Mouse (Mus musculus): ENCODE results near the gene Gm11634.
A peak's percentile ranks its signal among the peaks of the same experiment; 100 is the strongest.
"Not testable (repeated sequence)": the region's sequence is repeated elsewhere in the genome, so short reads cannot be mapped to it uniquely, and the experiment has no call there.

The Gm11634 gene

DNA sequence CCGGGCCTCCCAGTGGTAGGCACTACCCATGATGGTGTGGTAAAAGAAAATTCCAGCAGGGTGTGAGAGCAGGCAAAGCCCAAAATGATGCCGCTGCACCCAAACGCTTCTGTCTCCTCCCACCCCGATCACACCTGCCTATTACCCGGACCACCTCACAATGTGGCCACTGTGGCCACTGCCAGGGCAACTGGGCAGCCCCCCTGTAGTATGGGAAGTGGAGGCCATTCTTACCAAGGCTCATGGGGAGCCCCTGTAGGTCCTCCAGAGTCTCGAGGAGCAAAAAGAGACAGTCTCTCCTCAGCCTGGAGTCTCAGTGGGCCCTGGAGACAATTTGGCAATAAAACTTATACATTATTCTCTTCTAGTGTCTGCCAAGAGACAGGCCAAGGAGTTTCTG is at the start of gene Gm11634:
Gm11634 (minus strand) TSS at position 101 of the 400 bp plus-strand sequence.
- no peaks in the 10 kb centered on the region for H3K9me3 ChIP-seq (ENCODE audit: low read length)
- no peak for TF ChIP-seq NANOG (IDR thresholded peaks at IDR 0.05; ENCODE audit: borderline replicate concordance, low read length)
- no peak for TF ChIP-seq CTCF (conservative IDR thresholded peaks at IDR 0.05; ENCODE audit: low read length)
- TF ChIP-seq POU5F1 (IDR thresholded peaks at IDR 0.05; ENCODE audit: borderline replicate concordance, low read length), result no peak

DNA sequence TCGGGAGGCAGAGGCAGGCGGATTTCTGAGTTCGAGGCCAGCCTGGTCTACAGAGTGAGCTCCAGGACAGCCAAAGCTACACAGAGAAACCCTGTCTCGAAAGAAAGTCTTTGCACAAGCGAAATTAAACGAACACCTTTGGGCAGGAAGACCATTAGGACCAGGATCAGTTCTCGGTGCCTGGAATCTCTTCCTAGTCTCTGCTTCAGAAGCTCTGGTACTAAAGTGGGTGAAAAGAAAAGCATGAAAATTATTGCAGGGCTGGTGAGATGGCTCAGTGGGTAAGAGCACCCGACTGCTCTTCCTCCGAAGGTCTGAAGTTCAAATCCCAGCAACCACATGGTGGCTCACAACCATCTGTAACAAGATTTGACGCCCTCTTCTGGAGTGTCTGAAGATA is 48.0 kb upstream of the Gm11634 start:
- H3K4me1 ChIP-seq (replicated peaks; ENCODE audit: low read depth, low read length), result peaks cover 12% of the 10 kb centered on the region; the same call in 1 of the 2 replicates
- H3K27me3 ChIP-seq (ENCODE audit: insufficient read depth, low read length); H3K4me3 ChIP-seq (replicated peaks; ENCODE audit: low read length); H3K36me3 ChIP-seq (ENCODE audit: insufficient read depth, low read length): not testable (repeated sequence)
- H3K9me3 ChIP-seq (ENCODE audit: low read length), result peaks cover 25% of the 10 kb centered on the region

More for the DNA sequence above, at the start of gene Gm11634:
- Histone ChIP-seq H3K27me3 (ENCODE audit: insufficient read depth, low read length) (peaks cover 5% of the 10 kb centered on the region; the same call in 1 of the 2 replicates), H3K4me1 (replicated peaks; ENCODE audit: low read depth, low read length) (peaks cover 46% of the 10 kb centered on the region), H3K36me3 (ENCODE audit: insufficient read depth, low read length) (no peaks in the 10 kb centered on the region), H3K4me3 (replicated peaks; ENCODE audit: low read length) (peak within 1 kb of the TSS; percentile 69)

DNA sequence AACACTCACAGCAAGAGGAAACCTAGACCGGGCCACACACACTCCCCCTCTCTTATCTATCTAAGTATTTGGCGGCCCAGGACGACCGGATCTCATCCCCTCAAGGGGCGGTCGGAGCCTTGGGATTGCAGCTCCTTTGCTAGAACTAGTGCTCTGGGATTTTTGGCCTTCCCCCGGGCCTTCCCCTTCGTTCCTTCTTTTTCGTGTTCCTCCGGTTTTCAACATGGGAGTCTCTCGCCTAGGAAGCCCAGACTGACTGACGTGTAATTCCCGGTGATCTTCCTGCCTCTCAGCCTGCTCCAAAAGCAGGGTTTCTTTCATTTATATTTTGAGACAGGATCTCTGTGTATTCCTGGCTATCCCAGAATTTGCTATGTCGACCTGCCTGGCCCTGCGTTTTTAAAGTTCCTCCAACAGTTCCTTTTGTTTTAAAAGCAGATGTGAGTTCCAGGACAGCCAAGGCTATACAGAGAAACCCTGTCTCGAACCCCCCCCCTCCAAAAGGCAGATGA is 47.3 kb upstream of the Gm11634 start:
- Histone ChIP-seq H3K4me1 (replicated peaks; ENCODE audit: low read depth, low read length) (peaks cover 12% of the 10 kb centered on the region; the same call in 1 of the 2 replicates), H3K9me3 (ENCODE audit: low read length) (peaks cover 25% of the 10 kb centered on the region)
- not testable (repeated sequence) for H3K36me3 ChIP-seq (ENCODE audit: insufficient read depth, low read length); H3K27me3 ChIP-seq (ENCODE audit: insufficient read depth, low read length); H3K4me3 ChIP-seq (replicated peaks; ENCODE audit: low read length)

DNA sequence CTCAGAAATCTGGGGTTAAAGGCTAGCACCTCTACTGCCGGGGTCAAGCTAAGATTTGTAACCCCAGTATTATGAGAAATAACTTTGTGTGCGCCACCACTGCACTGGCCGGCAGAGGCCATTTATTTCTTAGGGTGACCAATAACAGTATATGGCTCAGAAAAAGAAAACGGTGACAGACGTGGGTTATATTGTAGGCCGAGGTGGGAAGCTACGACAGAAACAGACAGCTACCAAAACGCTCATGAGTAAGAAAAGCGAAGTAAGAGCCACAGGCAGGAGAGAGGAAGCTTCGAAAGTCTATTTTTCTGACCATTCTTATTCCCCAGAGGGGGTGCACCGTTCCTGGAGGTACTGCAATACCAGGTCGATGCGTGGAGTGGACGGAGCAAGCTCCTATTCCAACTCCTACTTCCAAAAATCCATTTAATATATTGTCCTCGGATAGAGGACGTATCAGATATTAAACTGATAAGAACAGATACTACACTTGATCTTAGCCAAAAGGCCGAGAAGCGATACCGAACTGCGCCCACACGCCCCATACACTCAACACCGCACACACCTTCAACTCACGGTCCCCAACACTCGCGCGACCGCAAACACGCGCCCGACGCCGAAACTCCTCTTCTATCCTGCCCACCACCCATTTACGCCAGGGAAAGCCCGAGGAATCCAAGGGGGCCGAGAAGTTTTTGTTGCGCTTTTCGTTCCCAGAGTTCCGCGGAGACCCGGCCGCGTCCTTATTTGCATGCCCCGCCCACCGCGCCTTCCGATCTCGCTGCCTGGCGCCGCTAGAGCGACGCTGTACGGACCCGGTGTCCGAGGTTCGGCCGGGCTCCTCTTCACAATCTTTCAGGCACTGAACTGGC is 46.6 kb upstream of the Gm11634 start:
- peaks cover 12% of the 10 kb centered on the region; the same call in 1 of the 2 replicates for H3K4me1 ChIP-seq (replicated peaks; ENCODE audit: low read depth, low read length)
- peaks cover 25% of the 10 kb centered on the region for H3K9me3 ChIP-seq (ENCODE audit: low read length)
- not testable (repeated sequence) for H3K4me3 ChIP-seq (replicated peaks; ENCODE audit: low read length); H3K36me3 ChIP-seq (ENCODE audit: insufficient read depth, low read length); H3K27me3 ChIP-seq (ENCODE audit: insufficient read depth, low read length)

- peaks cover 24% of the 10 kb centered on the region for H3K9me3 ChIP-seq (ENCODE audit: low read length)
- peaks cover 17% of the 10 kb centered on the region for H3K4me1 ChIP-seq (replicated peaks; ENCODE audit: low read depth, low read length)
- H3K36me3 ChIP-seq (ENCODE audit: insufficient read depth, low read length); H3K4me3 ChIP-seq (replicated peaks; ENCODE audit: low read length); H3K27me3 ChIP-seq (ENCODE audit: insufficient read depth, low read length): not testable (repeated sequence)
Observed at GRCm38 (mm10) chr11:101645043-101645410, 46.0 kb upstream of the Gm11634 start.

GRCm38 (mm10) chr11:101644591-101644990 is 45.5 kb upstream of the Gm11634 start:
- H3K9me3 ChIP-seq (ENCODE audit: low read length), result peaks cover 20% of the 10 kb centered on the region
- TF ChIP-seq CTCF (conservative IDR thresholded peaks at IDR 0.05; ENCODE audit: low read length) (no peak), POU5F1 (IDR thresholded peaks at IDR 0.05; ENCODE audit: borderline replicate concordance, low read length) (no peak), NANOG (IDR thresholded peaks at IDR 0.05; ENCODE audit: borderline replicate concordance, low read length) (no peak)

GRCm38 (mm10) chr11:101642931-101643330 is 43.9 kb upstream of the Gm11634 start:
- Histone ChIP-seq H3K9me3 (ENCODE audit: low read length) (peaks cover 4% of the 10 kb centered on the region), H3K36me3 (ENCODE audit: insufficient read depth, low read length) (no peaks in the 10 kb centered on the region), H3K27me3 (ENCODE audit: insufficient read depth, low read length) (no peaks in the 10 kb centered on the region), H3K4me3 (replicated peaks; ENCODE audit: low read length) (no peak overlapping the region), H3K4me1 (replicated peaks; ENCODE audit: low read depth, low read length) (peaks cover 18% of the 10 kb centered on the region)
- TF ChIP-seq CTCF (conservative IDR thresholded peaks at IDR 0.05; ENCODE audit: low read length), result no peak
- no peak for TF ChIP-seq NANOG (IDR thresholded peaks at IDR 0.05; ENCODE audit: borderline replicate concordance, low read length)
- TF ChIP-seq POU5F1 (IDR thresholded peaks at IDR 0.05; ENCODE audit: borderline replicate concordance, low read length), result no peak

More at GRCm38 (mm10) chr11:101644591-101644990, 45.5 kb upstream of the Gm11634 start:
- Histone ChIP-seq H3K36me3 (ENCODE audit: insufficient read depth, low read length) (no peaks in the 10 kb centered on the region), H3K4me3 (replicated peaks; ENCODE audit: low read length) (no peak overlapping the region), H3K4me1 (replicated peaks; ENCODE audit: low read depth, low read length) (peaks cover 18% of the 10 kb centered on the region), H3K27me3 (ENCODE audit: insufficient read depth, low read length) (no peaks in the 10 kb centered on the region)

DNA sequence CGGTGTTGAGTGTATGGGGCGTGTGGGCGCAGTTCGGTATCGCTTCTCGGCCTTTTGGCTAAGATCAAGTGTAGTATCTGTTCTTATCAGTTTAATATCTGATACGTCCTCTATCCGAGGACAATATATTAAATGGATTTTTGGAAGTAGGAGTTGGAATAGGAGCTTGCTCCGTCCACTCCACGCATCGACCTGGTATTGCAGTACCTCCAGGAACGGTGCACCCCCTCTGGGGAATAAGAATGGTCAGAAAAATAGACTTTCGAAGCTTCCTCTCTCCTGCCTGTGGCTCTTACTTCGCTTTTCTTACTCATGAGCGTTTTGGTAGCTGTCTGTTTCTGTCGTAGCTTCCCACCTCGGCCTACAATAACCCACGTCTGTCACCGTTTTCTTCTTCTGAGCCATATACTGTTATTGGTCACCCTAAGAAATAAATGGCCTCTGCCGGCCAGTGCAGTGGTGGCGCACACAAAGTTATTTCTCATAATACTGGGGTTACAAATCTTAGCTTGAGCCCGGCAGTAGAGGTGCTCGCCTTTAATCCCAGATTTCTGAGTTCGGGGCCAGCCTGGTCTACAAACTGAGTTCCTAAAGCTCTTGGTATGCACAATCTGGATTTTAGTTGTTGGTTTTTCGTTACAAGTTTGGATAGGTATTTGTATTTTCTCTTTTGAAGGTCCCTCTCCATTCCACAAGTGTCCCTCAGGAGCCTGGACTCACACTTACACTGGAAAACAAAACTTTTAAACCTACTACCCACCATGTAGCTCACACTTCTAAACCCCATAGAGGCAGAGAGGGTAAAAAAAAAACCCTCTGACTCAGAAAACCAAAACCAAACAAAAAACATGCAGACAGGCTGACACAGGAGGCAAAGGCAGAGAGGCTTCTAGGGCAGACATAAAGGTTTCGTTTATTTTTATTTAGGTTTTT is 42.9 kb upstream of the Gm11634 start:
- peaks cover 18% of the 10 kb centered on the region for H3K4me1 ChIP-seq (replicated peaks; ENCODE audit: low read depth, low read length)
- not testable (repeated sequence) for H3K9me3 ChIP-seq (ENCODE audit: low read length); H3K36me3 ChIP-seq (ENCODE audit: insufficient read depth, low read length); H3K4me3 ChIP-seq (replicated peaks; ENCODE audit: low read length); H3K27me3 ChIP-seq (ENCODE audit: insufficient read depth, low read length)

DNA sequence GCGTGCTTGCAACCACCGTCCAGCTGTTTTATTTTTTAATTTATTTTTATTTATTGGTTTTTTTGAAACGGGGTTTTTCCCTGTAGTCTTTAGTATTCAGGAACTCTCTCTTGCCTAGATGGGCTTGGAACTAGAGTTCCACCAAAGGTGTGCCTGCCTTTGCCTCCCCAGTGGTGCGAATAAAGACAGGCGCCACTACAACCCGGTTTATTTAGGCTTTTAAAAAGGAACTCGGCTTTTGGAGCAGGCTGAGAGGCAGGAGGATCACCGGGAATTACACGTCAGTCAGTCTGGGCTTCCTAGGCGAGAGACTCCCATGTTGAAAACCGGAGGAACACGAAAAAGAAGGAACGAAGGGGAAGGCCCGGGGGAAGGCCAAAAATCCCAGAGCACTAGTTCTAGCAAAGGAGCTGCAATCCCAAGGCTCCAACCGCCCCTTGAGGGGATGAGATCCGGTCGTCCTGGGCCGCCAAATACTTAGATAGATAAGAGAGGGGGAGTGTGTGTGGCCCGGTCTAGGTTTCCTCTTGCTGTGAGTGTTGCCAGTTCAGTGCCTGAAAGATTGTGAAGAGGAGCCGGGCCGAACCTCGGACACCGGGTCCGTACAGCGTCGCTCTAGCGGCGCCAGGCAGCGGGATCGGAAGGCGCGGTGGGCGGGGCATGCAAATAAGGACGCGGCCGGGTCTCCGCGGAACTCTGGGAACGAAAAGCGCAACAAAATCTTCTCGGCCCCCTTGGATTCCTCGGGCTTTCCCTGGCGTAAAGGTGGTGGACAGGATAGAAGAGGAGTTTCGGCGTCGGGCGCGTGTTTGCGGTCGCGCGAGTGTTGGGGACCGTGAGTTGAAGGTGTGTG is 42.0 kb upstream of the Gm11634 start:
- not testable (repeated sequence) for H3K9me3 ChIP-seq (ENCODE audit: low read length); H3K27me3 ChIP-seq (ENCODE audit: insufficient read depth, low read length)
- H3K4me3 ChIP-seq (replicated peaks; ENCODE audit: low read length), result peak overlapping the region; percentile 71

More for the DNA sequence above, 42.0 kb upstream of the Gm11634 start:
- peaks cover 18% of the 10 kb centered on the region for H3K4me1 ChIP-seq (replicated peaks; ENCODE audit: low read depth, low read length)
- not testable (repeated sequence) for H3K36me3 ChIP-seq (ENCODE audit: insufficient read depth, low read length)
